Mouse (Mus musculus): Measurements from ENCODE around the gene Pdlim3. TPM values are rescaled to one million over a fixed set of nuclear protein-coding genes. Genes with fewer than 3 reads are reported as not detected.

Pdlim3 gene
- polyA plus RNA-seq, 1 experiment from 2014 or later: 2.9 TPM

DNA sequence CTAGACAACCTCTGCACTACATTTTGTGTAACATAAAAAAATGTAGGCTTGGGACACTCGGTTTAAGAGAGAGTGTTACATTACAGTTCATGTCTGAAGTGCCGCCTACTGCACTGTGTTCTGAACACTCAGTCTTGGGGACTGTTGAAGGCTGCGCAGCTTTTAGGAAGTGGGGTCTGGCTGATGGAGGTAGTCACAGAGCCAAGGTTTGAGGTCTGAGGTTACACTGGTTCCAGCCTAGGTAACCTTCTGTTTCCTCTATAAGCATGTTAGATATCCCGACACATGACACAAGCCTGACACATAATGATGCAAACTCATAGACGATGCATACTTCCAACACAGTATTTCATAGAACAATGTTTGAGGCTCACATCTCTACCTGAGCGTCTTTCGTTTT, 4.5 kb downstream of the Pdlim3 start:
- no peak for DNase-seq (ENCODE audit: low spot score)
- Histone ChIP-seq H3K27ac (ENCODE audit: low read depth, low read length) (no peak overlapping the region), H3K4me2 (replicated peaks; ENCODE audit: low read depth, low read length) (no peak overlapping the region), H3K9ac (ENCODE audit: low read depth, low read length) (no peak overlapping the region), H3K9me3 (ENCODE audit: control insufficient read depth, low read length) (no peaks in the 10 kb centered on the region), H3K27me3 (ENCODE audit: control insufficient read depth, insufficient read depth, low read length) (no peaks in the 10 kb centered on the region), H3K4me1 (replicated peaks; ENCODE audit: control insufficient read depth, insufficient read depth, low read length) (0 out of 2 replicates have a peak, but pooled peaks cover 3% of the 10 kb centered on the region), H3K4me3 (ENCODE audit: low read depth, low read length) (no peak overlapping the region), H3K36me3 (ENCODE audit: control insufficient read depth, insufficient read depth, low read length) (no peaks in the 10 kb centered on the region)
- WGBS: 96% methylated on average over 7 of the region's 7 CpGs
- no peak for ATAC-seq (ENCODE audit: low FRiP score)

DNA sequence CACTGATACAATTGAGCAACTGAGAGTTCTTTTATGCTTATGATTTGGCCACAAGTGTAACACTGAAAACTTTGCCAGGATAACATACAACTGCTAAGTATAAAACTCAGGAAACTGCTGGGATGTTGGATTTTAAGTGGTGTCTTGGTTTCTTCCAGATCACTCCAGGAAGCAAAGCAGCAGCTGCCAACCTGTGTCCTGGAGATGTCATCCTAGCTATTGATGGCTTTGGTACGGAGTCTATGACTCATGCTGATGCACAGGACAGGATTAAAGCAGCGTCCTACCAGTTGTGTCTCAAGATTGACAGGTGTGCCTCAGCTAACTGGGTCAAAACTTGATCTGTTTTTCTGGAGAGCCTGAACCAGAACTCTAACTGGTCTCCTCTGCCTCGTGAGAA, 11.3 kb downstream of the Pdlim3 start:
- Histone ChIP-seq H3K27ac (ENCODE audit: low read depth, low read length) (no peak overlapping the region), H3K4me3 (ENCODE audit: low read depth, low read length) (no peak overlapping the region), H3K4me2 (replicated peaks; ENCODE audit: low read depth, low read length) (no peak overlapping the region), H3K27me3 (ENCODE audit: control insufficient read depth, insufficient read depth, low read length) (no peaks in the 10 kb centered on the region), H3K36me3 (ENCODE audit: control insufficient read depth, insufficient read depth, low read length) (no peaks in the 10 kb centered on the region), H3K4me1 (replicated peaks; ENCODE audit: control insufficient read depth, insufficient read depth, low read length) (no peaks in the 10 kb centered on the region), H3K9me3 (ENCODE audit: control insufficient read depth, low read length) (no peaks in the 10 kb centered on the region), H3K9ac (ENCODE audit: low read depth, low read length) (no peak overlapping the region)
- ATAC-seq (ENCODE audit: low FRiP score) (no peak), DNase-seq (ENCODE audit: low spot score) (no peak)
- WGBS: 84% methylated on average over 3 of the region's 3 CpGs

DNA sequence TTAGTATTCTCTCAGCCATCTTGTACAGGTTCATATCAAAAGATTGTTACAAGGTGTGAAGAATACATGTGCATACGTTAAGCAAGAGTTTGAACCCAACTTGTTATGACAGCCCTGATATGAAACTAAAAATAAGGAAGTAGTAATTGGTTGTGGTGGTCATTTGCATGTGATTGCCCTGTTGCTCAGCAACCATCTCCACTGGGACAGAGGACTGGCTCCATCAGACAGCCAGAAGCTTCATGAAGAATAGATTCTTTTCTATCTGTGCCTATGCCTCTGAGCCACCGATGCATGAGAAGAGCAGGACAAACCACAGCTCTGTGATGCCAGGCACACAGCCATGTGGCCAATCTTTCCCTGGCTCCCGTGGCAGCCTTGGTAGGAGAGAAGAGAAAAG, 14.5 kb downstream of the Pdlim3 start:
- H3K4me2 ChIP-seq (replicated peaks; ENCODE audit: low read depth, low read length): no peak overlapping the region
- no peak for DNase-seq (ENCODE audit: low spot score)
- WGBS: 63% methylated on average over 3 of the region's 3 CpGs

DNA sequence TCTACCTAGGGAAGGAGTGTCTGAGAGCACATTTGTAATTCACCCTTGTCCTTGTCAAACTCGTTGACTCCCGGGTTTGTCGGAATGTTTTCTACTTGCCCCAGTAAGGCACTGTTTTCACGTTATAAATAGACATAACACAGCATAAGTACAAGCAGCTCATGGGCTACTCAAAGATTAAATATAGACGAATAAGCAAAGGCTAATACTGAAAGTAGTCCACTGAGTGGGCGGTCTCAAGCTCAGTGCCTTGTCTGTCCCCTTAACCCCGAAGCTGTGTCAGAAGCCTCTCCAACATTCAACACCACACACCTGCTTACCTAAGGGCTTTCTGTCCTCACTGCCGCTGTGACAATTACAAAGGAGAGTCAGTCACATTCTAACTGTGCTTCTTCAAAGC, 16.4 kb downstream of the Pdlim3 start:
- no peak for ATAC-seq (ENCODE audit: low FRiP score)
- H3K27ac ChIP-seq (ENCODE audit: low read depth, low read length): no peak overlapping the region

More for the DNA sequence above, 14.5 kb downstream of the Pdlim3 start:
- H3K27me3 ChIP-seq (ENCODE audit: control insufficient read depth, insufficient read depth, low read length): no peaks in the 10 kb centered on the region
- ATAC-seq (ENCODE audit: low FRiP score): no peak
- no peaks in the 10 kb centered on the region for H3K4me1 ChIP-seq (replicated peaks; ENCODE audit: control insufficient read depth, insufficient read depth, low read length)
- no peak overlapping the region for H3K9ac ChIP-seq (ENCODE audit: low read depth, low read length)
- H3K4me3 ChIP-seq (ENCODE audit: low read depth, low read length): no peak overlapping the region
- H3K36me3 ChIP-seq (ENCODE audit: control insufficient read depth, insufficient read depth, low read length): no peaks in the 10 kb centered on the region
- H3K9me3 ChIP-seq (ENCODE audit: control insufficient read depth, low read length): no peaks in the 10 kb centered on the region
- H3K27ac ChIP-seq (ENCODE audit: low read depth, low read length): no peak overlapping the region

DNA sequence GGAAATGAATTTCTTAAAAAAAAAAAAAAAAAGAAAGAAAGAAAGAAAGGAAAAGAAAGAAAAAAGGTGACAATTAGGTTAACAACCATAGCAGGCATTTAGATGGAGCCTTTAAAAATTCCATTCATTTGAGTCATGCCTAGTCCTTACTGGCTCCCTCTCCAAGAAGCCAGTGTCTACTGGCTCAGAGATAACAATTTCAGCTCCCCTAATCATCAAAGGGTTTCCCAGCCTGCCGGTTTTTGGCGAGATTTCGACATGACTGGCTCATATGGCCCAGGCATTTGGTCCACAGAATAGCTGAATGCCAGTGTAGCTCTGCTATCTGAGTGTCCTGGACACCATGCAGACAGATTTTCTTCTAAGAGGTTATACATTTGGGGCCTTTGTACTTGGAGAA, 18.4 kb downstream of the Pdlim3 start:
- no peak overlapping the region for H3K4me2 ChIP-seq (replicated peaks; ENCODE audit: low read depth, low read length)

More for the DNA sequence above, 16.4 kb downstream of the Pdlim3 start:
- Histone ChIP-seq H3K27me3 (ENCODE audit: control insufficient read depth, insufficient read depth, low read length) (no peaks in the 10 kb centered on the region), H3K9ac (ENCODE audit: low read depth, low read length) (no peak overlapping the region), H3K36me3 (ENCODE audit: control insufficient read depth, insufficient read depth, low read length) (no peaks in the 10 kb centered on the region), H3K4me1 (replicated peaks; ENCODE audit: control insufficient read depth, insufficient read depth, low read length) (no peaks in the 10 kb centered on the region), H3K9me3 (ENCODE audit: control insufficient read depth, low read length) (no peaks in the 10 kb centered on the region), H3K4me3 (ENCODE audit: low read depth, low read length) (no peak overlapping the region), H3K4me2 (replicated peaks; ENCODE audit: low read depth, low read length) (no peak overlapping the region)
- no peak for DNase-seq (ENCODE audit: low spot score)
- 86% methylated on average over 8 of the region's 8 CpGs for WGBS

DNA sequence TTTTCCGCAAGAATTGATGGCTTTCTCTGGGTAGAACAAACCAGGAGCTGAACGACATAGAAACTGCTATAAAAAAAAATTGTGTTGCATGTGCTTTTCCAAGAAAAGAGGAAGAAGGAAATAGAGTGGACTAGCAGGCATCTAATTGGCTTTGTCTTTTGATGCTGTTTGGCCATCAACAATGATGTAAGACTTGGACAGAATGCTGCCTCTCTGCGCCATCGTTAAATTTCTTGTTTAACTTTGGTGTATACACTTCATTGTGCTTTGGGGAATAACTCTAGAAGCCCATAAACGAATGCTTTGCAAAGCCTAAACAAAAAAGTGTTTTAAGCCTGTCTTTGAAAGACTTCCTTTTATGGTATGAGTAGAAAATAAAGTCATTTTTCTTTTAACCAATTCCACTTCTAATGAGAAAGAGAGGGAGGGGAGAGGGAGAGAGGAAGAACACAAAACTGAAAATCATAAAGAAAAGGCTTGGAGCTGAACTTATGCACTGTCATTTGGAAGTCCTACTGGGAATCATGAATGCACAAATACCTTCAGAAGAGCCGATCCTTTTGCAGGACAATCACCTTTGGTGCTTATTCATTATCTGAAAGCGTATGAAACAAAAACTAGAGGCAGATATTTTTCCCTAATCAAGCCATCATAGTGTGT, 20.5 kb downstream of the Pdlim3 start:
- Histone ChIP-seq H3K9ac (ENCODE audit: low read depth, low read length) (no peak overlapping the region), H3K4me1 (replicated peaks; ENCODE audit: control insufficient read depth, insufficient read depth, low read length) (no peaks in the 10 kb centered on the region), H3K4me2 (replicated peaks; ENCODE audit: low read depth, low read length) (no peak overlapping the region), H3K9me3 (ENCODE audit: control insufficient read depth, low read length) (no peaks in the 10 kb centered on the region), H3K36me3 (ENCODE audit: control insufficient read depth, insufficient read depth, low read length) (no peaks in the 10 kb centered on the region), H3K4me3 (ENCODE audit: low read depth, low read length) (no peak overlapping the region), H3K27me3 (ENCODE audit: control insufficient read depth, insufficient read depth, low read length) (no peaks in the 10 kb centered on the region), H3K27ac (ENCODE audit: low read depth, low read length) (no peak overlapping the region)
- 92% methylated on average over 7 of the region's 7 CpGs for whole genome bisulfite sequencing
- no peak for ATAC-seq (ENCODE audit: low FRiP score)
- no peak for DNase-seq (ENCODE audit: low spot score)

More for the DNA sequence above, 18.4 kb downstream of the Pdlim3 start:
- Histone ChIP-seq H3K4me3 (ENCODE audit: low read depth, low read length) (no peak overlapping the region), H3K27ac (ENCODE audit: low read depth, low read length) (no peak overlapping the region), H3K9me3 (ENCODE audit: control insufficient read depth, low read length) (no peaks in the 10 kb centered on the region), H3K9ac (ENCODE audit: low read depth, low read length) (no peak overlapping the region), H3K27me3 (ENCODE audit: control insufficient read depth, insufficient read depth, low read length) (no peaks in the 10 kb centered on the region), H3K4me1 (replicated peaks; ENCODE audit: control insufficient read depth, insufficient read depth, low read length) (no peaks in the 10 kb centered on the region), H3K36me3 (ENCODE audit: control insufficient read depth, insufficient read depth, low read length) (no peaks in the 10 kb centered on the region)
- 55% methylated on average over 3 of the region's 3 CpGs for WGBS
- DNase-seq (ENCODE audit: low spot score): no peak
- no peak for ATAC-seq (ENCODE audit: low FRiP score)

DNA sequence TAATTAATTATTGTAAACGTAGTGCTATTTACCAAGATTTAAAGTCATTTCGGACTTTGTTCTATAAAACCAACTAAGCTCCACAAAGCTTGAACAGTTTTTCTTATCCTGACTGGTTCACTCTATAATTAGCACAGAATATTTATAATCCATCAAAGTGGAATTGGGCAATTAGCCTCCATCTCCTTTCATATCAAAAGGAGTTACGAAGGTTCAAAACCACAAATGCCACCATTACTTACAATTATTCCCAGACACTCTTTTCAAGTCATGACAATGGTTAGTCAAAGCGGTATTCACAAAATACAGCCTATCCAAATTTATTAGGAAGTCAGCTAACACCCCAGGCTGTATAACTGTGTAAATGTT, 21.0 kb downstream of the Pdlim3 start:
- 91% methylated on average over 4 of the region's 4 CpGs for WGBS

DNA sequence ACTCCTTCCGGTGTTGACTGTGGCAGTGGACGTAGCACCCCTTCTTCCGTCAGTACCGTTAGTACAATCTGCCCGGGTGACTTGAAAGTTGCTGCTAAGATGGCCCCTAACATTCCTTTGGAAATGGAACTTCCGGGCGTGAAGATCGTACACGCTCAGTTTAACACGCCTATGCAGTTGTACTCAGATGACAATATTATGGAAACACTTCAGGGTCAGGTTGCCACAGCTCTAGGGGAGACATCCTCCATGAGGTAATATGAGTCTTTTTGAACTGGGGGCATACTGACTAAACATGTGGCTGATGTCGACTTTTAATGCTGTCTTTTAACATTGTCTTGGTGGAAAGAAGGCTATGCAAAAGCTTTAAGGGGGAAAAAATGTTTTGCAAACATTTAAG, 28.4 kb downstream of the Pdlim3 start:
- no peaks in the 10 kb centered on the region for H3K27me3 ChIP-seq (ENCODE audit: control insufficient read depth, insufficient read depth, low read length)

More for the DNA sequence above, 21.0 kb downstream of the Pdlim3 start:
- no peaks in the 10 kb centered on the region for H3K27me3 ChIP-seq (ENCODE audit: control insufficient read depth, insufficient read depth, low read length)
- ATAC-seq (ENCODE audit: low FRiP score) (no peak), DNase-seq (ENCODE audit: low spot score) (no peak)
- H3K36me3 ChIP-seq (ENCODE audit: control insufficient read depth, insufficient read depth, low read length): no peaks in the 10 kb centered on the region
- H3K9me3 ChIP-seq (ENCODE audit: control insufficient read depth, low read length): no peaks in the 10 kb centered on the region
- no peak overlapping the region for H3K27ac ChIP-seq (ENCODE audit: low read depth, low read length)
- H3K9ac ChIP-seq (ENCODE audit: low read depth, low read length): no peak overlapping the region
- no peak overlapping the region for H3K4me3 ChIP-seq (ENCODE audit: low read depth, low read length)
- no peaks in the 10 kb centered on the region for H3K4me1 ChIP-seq (replicated peaks; ENCODE audit: control insufficient read depth, insufficient read depth, low read length)
- H3K4me2 ChIP-seq (replicated peaks; ENCODE audit: low read depth, low read length): no peak overlapping the region

DNA sequence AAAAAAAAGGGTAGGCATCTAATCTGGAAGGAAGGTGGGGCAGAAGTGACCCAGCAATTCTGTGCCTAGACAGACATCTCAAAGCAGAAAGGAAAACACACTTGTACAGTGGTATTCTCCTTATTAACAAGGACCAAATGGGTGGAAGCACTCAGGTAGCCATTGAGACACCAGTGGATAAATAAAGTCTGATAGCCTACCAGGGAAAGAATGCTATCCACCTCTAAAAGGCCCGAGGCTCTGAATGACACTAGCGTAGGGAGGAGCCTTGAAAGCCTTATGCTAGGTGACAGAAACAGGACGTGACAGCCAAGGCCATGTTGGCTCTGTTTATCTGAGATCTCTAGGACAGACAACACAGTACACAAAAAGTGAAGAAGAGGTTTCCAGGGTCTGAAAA, 31.2 kb downstream of the Pdlim3 start:
- 84% methylated on average over 3 of the region's 3 CpGs for WGBS
- DNase-seq (ENCODE audit: low spot score) (no peak), ATAC-seq (ENCODE audit: low FRiP score) (no peak)
- Histone ChIP-seq H3K4me1 (replicated peaks; ENCODE audit: control insufficient read depth, insufficient read depth, low read length) (no peaks in the 10 kb centered on the region), H3K27ac (ENCODE audit: low read depth, low read length) (no peak overlapping the region), H3K9ac (ENCODE audit: low read depth, low read length) (no peak overlapping the region), H3K36me3 (ENCODE audit: control insufficient read depth, insufficient read depth, low read length) (no peaks in the 10 kb centered on the region), H3K4me3 (ENCODE audit: low read depth, low read length) (no peak overlapping the region), H3K27me3 (ENCODE audit: control insufficient read depth, insufficient read depth, low read length) (no peaks in the 10 kb centered on the region), H3K9me3 (ENCODE audit: control insufficient read depth, low read length) (no peaks in the 10 kb centered on the region), H3K4me2 (replicated peaks; ENCODE audit: low read depth, low read length) (no peak overlapping the region)

More for the DNA sequence above, 28.4 kb downstream of the Pdlim3 start:
- 88% methylated on average over 11 of the region's 11 CpGs for WGBS
- no peaks in the 10 kb centered on the region for H3K9me3 ChIP-seq (ENCODE audit: control insufficient read depth, low read length)
- no peak overlapping the region for H3K27ac ChIP-seq (ENCODE audit: low read depth, low read length)
- no peak overlapping the region for H3K4me3 ChIP-seq (ENCODE audit: low read depth, low read length)
- H3K9ac ChIP-seq (ENCODE audit: low read depth, low read length): no peak overlapping the region
- DNase-seq (ENCODE audit: low spot score): no peak
- no peaks in the 10 kb centered on the region for H3K4me1 ChIP-seq (replicated peaks; ENCODE audit: control insufficient read depth, insufficient read depth, low read length)
- no peaks in the 10 kb centered on the region for H3K36me3 ChIP-seq (ENCODE audit: control insufficient read depth, insufficient read depth, low read length)
- no peak for ATAC-seq (ENCODE audit: low FRiP score)
- no peak overlapping the region for H3K4me2 ChIP-seq (replicated peaks; ENCODE audit: low read depth, low read length)

Measured in hindbrain, embryonic 11.5 days (tissue).